Mouse (Mus musculus) gastrocnemius, postnatal 36 days (tissue): ENCODE measurements around the gene Treh. TPM values are rescaled to one million over a fixed set of nuclear protein-coding genes. Genes with fewer than 3 reads are reported as not detected.

Source experiments
- DNase-seq, 2 experiments: peaks; one replicate each; pipeline ENCODE4 v3.0.0; 2022
- intact Hi-C: fragments of 180-260 bp; cut with DNase I; formaldehyde crosslinking; loops from one replicate; pipeline ENCODE4 v1.15.1; 2025
- total RNA-seq, 2 experiments: library from RNA; stranded (reverse); gene quantifications; 2 replicates each; pipeline ENCODE4 v1.2.3; 2021

Treh gene
- total RNA-seq, 2 experiments from 2014 or later = not detected

GRCm38 (mm10) chr9:44732130-44732549, 59.1 kb downstream of the Treh start:
- DNase-seq = no peak
- intact Hi-C loops = no loop called here

- intact Hi-C loops = no loop called here
- peak in 1 of 2 experiments; percentile 22 for DNase-seq
Observed at GRCm38 (mm10) chr9:44732921-44733530, 60.0 kb downstream of the Treh start.

DNA sequence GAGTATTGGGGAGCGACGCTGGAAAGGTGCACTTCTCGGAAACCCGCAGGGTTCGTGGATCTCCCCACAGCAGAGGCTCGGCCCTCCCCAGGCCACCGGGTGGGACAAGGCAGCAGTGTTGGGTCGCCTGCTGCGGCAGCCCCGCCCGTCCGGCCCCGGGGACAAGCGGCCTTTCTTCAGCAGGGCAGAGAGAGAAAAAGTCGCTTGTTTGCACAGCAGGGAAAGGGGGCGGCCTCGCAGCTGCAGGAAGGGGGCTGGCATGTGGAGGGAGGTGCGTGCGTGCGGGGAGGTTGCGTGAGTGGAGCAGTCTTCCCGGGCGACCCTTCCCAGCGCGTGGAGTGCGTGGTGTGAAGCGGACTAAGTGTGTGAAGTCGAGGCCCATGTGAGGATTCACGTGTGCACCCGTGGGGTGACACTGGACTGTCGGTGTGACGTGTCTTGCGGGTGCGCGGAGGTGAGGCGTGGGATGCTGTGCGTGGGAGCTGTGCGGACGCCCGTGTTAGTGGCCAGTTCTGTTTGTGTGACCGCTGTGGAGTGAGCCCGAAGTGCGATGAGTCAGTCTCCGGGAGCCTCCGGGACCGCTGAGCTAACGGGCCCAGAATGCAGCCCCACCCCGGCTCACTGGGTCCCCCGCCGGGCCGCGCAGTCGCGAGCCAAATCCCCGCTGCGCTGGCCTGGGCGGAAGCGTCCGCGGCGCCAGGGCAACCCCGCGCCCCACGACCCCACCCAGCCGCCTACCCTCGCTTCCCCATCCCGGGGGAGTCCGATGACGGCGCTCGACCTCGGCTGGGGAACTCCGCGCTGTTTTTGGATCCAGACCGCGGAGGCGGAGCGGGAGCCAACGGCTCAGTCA, 60.9 kb downstream of the Treh start:
- intact Hi-C loops = loop anchor here (1.0 kb wide), 1 partner anchor 76 kb away; no protein-coding TSS in a partner anchor
- peak; percentile 76 to 82 for DNase-seq

GRCm38 (mm10) chr9:44734524-44735494, 61.8 kb downstream of the Treh start, which contains the start of gene Phldb1:
TSS of gene Phldb1 (minus strand) at chr9:44735198.
- intact Hi-C loops = loop anchor here (1.0 kb wide), 1 partner anchor 77 kb away; no protein-coding TSS in a partner anchor
- DNase-seq = peak; percentile 63 to 83

- intact Hi-C loops = no loop called here
- no peak for DNase-seq
Observed at GRCm38 (mm10) chr9:44735886-44736285, 62.9 kb downstream of the Treh start.

Other genes with a start within 250 kb of the Treh start
- gene Foxr1, start 232.1 kb upstream of the Treh start, total RNA-seq = not detected
- not detected for gene Upk2, start 218.3 kb upstream of the Treh start, total RNA-seq
- 10 to 100 TPM; 25.7 to 42.5 TPM for gene Bcl9l, start 190.4 kb upstream of the Treh start, total RNA-seq
- not detected for gene Cxcr5, start 111.4 kb upstream of the Treh start, total RNA-seq
- gene Ddx6, start 68.3 kb upstream of the Treh start, total RNA-seq = 10 to 100 TPM; 57.4 to 60.7 TPM
- gene Phldb1, start 62.0 kb downstream of the Treh start, total RNA-seq = 10 to 100 TPM; 33.5 to 33.9 TPM
- 10 to 100 TPM; 62.6 to 73.4 TPM for gene Arcn1, start 94.6 kb downstream of the Treh start, total RNA-seq
- gene Ift46, start 94.7 kb downstream of the Treh start, total RNA-seq = 10 to 100 TPM; 21.4 to 28.2 TPM
- gene Tmem25, start 126.1 kb downstream of the Treh start, total RNA-seq = 1 to 10 TPM; 6.1 to 6.2 TPM
- not detected for gene Ttc36, start 129.8 kb downstream of the Treh start, total RNA-seq
- 10 to 100 TPM; 12.5 to 12.8 TPM for gene Kmt2a, start 208.1 kb downstream of the Treh start, total RNA-seq
- 100 to 1,000 TPM; 659 to 699 TPM for gene Atp5l, start 247.5 kb downstream of the Treh start, total RNA-seq